Mouse (Mus musculus): Measurements from ENCODE around the gene Acad12. TPM values are rescaled to one million over a fixed set of nuclear protein-coding genes. Genes with fewer than 3 reads are reported as not detected.

Gene Acad12
- polyA plus RNA-seq, 1 experiment from 2014 or later = 1.4 TPM

- no peak overlapping the region for H3K4me2 ChIP-seq (ENCODE audit: low read length)
- 87% methylated on average over 7 of the region's 7 CpGs for WGBS
- ATAC-seq = no peak
- H3K27me3 ChIP-seq (ENCODE audit: control insufficient read depth, insufficient read depth, low read depth, low read length) = no peaks in the 10 kb centered on the region
- H3K4me3 ChIP-seq (ENCODE audit: low read depth, low read length) = no peak overlapping the region
- H3K27ac ChIP-seq (ENCODE audit: low read length) = no peak overlapping the region
- no peaks in the 10 kb centered on the region for H3K36me3 ChIP-seq (ENCODE audit: control insufficient read depth, insufficient read depth, low read length)
- H3K9ac ChIP-seq (ENCODE audit: low read depth, low read length) = no peak overlapping the region
- H3K9me3 ChIP-seq (replicated peaks; ENCODE audit: control insufficient read depth, low read length, poor library complexity, severe bottlenecking) = 0 out of 2 replicates have a peak, but pooled peaks cover 4% of the 10 kb centered on the region
- peaks cover 12% of the 10 kb centered on the region for H3K4me1 ChIP-seq (ENCODE audit: control insufficient read depth, insufficient read depth, low read length)
These were observed 69.5 kb downstream of the Acad12 start for GRCm38 (mm10) chr5:121549196-121549595.

- 95% methylated on average over 3 of the region's 3 CpGs for WGBS
- H3K4me3 ChIP-seq (ENCODE audit: low read depth, low read length) = no peak overlapping the region
- ATAC-seq = no peak
These were observed 71.7 kb downstream of the Acad12 start for GRCm38 (mm10) chr5:121547084-121547483.

More at GRCm38 (mm10) chr5:121547084-121547483, 71.7 kb downstream of the Acad12 start:
- no peak overlapping the region for H3K9ac ChIP-seq (ENCODE audit: low read depth, low read length)
- no peaks in the 10 kb centered on the region for H3K27me3 ChIP-seq (ENCODE audit: control insufficient read depth, insufficient read depth, low read depth, low read length)
- H3K4me1 ChIP-seq (ENCODE audit: control insufficient read depth, insufficient read depth, low read length) = peaks cover 30% of the 10 kb centered on the region
- H3K36me3 ChIP-seq (ENCODE audit: control insufficient read depth, insufficient read depth, low read length) = no peaks in the 10 kb centered on the region
- no peak overlapping the region for H3K4me2 ChIP-seq (ENCODE audit: low read length)
- H3K9me3 ChIP-seq (replicated peaks; ENCODE audit: control insufficient read depth, low read length, poor library complexity, severe bottlenecking) = 0 out of 2 replicates have a peak, but pooled peaks cover 4% of the 10 kb centered on the region
- no peak overlapping the region for H3K27ac ChIP-seq (ENCODE audit: low read length)

Other genes starting within 250 kb of the Acad12 start
- 135 and 140 TPM in 2 replicates for gene Trafd1, start 233.3 kb downstream of the Acad12 start, polyA plus RNA-seq (2015; fragmentation: Nextera tagmentation; extraction: Ambion mirVana)
- 54.0 and 55.0 TPM in 2 replicates for gene Naa25, start 221.0 kb downstream of the Acad12 start, polyA plus RNA-seq (2015; fragmentation: Nextera tagmentation; extraction: Ambion mirVana)
- gene Tmem116, start 167.0 kb downstream of the Acad12 start, polyA plus RNA-seq (2015; fragmentation: Nextera tagmentation; extraction: Ambion mirVana) = 1.9 and 2.2 TPM in 2 replicates
- gene Erp29, start 166.4 kb downstream of the Acad12 start, polyA plus RNA-seq (2015; fragmentation: Nextera tagmentation; extraction: Ambion mirVana) = 174 and 182 TPM in 2 replicates
- not detected in 2 replicates for gene Adam1b, start 115.5 kb downstream of the Acad12 start, polyA plus RNA-seq (2015; fragmentation: Nextera tagmentation; extraction: Ambion mirVana)
- gene Adam1a, start 73.5 kb downstream of the Acad12 start, polyA plus RNA-seq (2015; fragmentation: Nextera tagmentation; extraction: Ambion mirVana) = 4.9 and 6.5 TPM in 2 replicates
- gene Gm42878, start 73.5 kb downstream of the Acad12 start, polyA plus RNA-seq (2015; fragmentation: Nextera tagmentation; extraction: Ambion mirVana) = not detected in 2 replicates
- gene Mapkapk5, start 73.0 kb downstream of the Acad12 start, polyA plus RNA-seq (2015; fragmentation: Nextera tagmentation; extraction: Ambion mirVana) = 58.8 and 64.1 TPM in 2 replicates
- 129 and 141 TPM in 2 replicates for gene Aldh2, start 25.1 kb downstream of the Acad12 start, polyA plus RNA-seq (2015; fragmentation: Nextera tagmentation; extraction: Ambion mirVana)
- gene Acad10, start 41.6 kb upstream of the Acad12 start, polyA plus RNA-seq (2015; fragmentation: Nextera tagmentation; extraction: Ambion mirVana) = 1.7 and 2.1 TPM in 2 replicates
- gene Brap, start 41.6 kb upstream of the Acad12 start, polyA plus RNA-seq (2015; fragmentation: Nextera tagmentation; extraction: Ambion mirVana) = 43.3 and 44.5 TPM in 2 replicates
- 60.1 and 65.5 TPM in 2 replicates for gene Atxn2, start 92.4 kb upstream of the Acad12 start, polyA plus RNA-seq (2015; fragmentation: Nextera tagmentation; extraction: Ambion mirVana)
- gene Sh2b3, start 218.7 kb upstream of the Acad12 start, polyA plus RNA-seq (2015; fragmentation: Nextera tagmentation; extraction: Ambion mirVana) = 6.1 and 6.7 TPM in 2 replicates
- 43.4 and 51.3 TPM in 2 replicates for gene Pheta1, start 230.0 kb upstream of the Acad12 start, polyA plus RNA-seq (2015; fragmentation: Nextera tagmentation; extraction: Ambion mirVana)

Data from midbrain, embryonic 16.5 days (tissue).